Mouse (Mus musculus) MN1 (cell line): ENCODE data around the gene Ralb.

Source experiments
- DNase-seq: peaks from one replicate; pipeline ENCODE4 v3.0.0-alpha.2; 2016; ENCODE audit warnings: low spot score

The Ralb gene

DNA sequence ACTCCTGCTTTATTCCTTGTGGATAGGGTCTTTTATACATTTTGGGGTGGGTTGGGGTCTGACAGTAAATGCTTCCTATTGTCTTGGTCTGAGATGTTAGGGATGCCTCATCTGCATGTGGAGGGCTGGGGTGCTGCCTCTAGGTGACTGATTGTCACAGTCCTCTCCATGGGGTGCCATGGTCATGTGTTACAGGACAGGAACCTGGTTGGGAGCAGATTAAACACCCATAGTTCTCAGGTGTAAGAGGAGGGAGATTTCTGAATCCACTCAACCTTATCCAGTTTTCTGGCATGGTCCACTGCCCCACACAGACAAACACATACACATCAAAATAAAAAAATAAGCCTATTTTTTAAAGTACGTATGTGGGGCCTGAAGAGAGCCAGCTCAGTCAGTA is 12.1 kb downstream of the Ralb start:
- DNase-seq: no peak

DNA sequence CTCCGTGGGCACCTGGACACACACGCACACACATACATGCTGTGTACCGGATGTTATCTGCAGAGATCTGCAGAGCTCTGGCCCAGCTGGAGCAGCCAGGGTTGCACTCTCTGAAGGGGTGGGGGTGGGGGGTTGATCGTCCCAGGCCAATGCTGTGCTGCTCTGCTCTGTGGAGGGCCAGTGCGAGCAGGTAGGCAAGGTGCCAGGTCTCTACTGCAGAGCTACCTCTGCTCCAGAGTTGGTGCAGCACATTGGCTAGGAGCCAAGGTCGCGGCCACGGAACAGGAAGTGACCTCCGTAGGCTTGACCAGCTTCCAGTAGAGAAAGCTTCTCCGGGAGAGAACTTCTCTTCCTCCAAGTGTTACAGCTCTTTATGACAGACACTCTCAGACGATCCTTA is 12.5 kb downstream of the Ralb start:
- peak; percentile 82 for DNase-seq

DNA sequence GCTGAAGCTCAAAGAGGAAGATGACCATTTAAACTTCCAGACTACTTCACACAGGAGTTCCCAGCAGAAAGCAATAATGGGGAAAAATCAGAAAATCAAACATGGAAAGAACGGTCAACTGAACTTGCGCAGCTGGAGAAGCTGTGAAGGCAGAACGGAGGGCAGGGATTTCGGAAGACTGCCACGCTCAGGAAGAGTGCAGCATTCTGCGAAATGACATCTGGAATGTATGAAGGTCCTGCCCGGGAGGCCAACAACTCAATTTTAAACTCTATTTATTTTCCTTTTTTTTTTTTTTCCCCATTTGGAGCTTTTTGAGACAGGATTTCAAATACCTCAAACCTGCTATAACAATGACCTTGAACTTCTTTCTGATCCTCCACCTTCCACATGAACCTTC is 13.8 kb downstream of the Ralb start:
- no peak for DNase-seq

DNA sequence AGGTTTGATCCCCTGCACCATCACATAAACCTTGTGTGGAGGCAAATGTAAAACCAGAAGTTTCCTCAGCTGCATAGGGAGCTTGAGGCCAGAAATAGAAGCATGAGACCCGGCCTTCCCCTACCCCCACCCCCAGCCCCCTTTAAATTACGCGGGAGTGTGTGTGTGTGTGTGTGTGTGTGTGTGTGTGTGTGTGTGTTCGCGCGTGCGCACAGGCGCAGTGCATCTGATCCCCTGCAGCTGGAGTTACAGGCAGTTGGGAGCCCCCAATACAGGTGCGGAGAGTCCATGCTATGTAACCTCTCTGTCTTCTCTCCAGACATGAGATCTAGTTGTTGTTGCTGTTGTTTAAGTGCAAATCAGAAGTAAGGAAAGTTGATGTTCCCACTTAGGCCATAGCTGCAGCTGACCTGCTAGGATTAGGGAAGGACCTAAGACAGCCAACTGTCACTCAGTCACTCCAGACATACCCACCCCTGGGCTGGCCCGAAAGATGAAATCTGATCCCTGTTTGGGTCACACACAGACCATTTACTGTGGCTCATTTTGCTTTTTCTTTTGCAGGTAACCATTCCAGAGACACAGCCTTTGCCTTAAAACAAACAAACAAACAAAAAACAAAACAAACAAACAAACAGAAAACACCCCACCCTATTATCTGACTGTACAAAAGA is 16.5 kb downstream of the Ralb start:
- no peak for DNase-seq

DNA sequence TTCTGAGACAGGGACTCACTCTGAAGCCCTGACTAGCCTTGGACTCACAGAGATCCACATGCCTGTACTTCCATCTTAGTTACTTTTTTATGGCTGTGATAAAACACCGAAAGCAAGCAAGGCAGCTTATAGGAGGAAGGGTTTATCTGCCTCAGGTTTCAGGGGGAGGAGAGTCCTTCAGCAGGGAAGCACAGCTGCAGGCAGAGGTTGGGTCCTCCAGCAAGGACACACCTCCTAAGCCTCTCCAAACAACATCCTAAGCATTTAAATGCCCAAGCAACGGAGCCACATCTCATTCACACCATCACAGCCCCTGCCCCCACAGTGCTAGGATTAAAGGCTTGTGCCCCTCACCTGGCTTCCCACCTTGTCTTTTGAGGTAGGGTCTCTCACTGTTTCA is 18.8 kb downstream of the Ralb start:
- DNase-seq: no peak

DNA sequence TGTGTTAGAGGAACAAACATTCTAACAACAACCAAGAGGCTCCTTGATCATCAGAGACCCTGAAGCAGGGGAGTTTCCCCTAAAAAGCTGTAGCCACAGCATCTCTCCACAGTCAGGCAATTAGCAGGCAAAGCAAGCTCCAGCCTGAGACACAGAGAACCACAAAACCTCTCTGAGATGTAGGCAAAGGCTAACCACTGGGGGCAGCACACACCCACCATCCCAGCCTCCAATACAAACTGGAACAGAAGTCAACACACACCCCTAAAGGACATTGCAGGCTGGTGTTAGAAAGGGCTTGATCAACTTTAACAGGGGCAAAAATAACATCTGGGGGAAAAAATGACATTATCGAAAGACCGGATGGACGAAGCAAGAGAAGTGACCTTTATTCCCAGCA is 20.1 kb downstream of the Ralb start:
- peak; percentile 24 for DNase-seq

DNA sequence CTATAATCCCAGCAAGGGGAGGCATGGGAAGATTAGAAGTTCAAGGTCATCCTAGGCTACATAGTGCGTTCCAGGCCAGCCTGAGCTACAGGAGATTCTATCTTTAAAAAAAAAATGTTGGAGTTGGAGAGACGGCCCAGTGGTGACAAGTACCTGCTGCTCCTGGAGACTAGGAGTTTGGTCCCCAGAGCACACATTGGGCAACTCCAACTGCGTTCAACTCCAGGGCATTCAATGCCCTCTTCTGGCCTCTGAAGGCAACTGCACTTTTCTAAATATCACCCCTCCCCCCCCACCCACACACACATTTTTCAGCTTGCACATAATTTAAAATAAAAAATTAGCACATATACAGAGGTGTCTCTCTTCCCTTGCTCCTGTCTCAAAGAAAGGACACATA is 21.7 kb downstream of the Ralb start:
- DNase-seq: no peak

DNA sequence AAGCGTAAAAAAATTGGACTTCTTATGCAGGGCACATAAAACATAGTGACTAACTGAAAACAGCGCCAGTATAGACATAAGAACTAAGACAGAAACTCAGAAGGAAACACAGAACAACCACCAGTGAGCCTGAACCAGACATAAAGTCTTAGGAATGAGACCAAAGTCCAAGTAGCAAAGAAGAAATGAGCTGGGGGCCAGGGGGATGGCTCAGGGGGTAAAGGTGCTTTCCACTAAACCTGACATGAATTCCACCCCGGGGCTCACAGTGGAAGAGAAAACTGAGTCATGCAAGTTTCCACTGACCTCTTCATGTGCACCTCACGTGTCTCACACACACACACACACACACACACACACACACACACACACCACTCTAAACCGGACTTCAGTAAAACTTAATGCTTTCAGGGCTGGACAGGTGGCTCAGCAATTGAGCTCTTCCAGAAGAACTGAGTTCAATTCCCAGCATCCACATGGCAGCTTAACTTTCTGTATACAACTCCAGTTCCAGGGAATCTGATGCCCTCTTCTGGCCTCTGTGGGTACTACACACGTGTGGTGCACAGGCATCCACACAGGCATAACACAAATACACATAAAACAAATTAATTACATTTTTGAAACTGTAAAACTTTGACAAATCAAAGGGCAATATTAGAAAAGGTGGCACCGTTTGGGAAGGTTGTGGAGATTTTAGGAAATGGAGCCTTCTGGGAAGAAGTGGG is 23.2 kb downstream of the Ralb start:
- no peak for DNase-seq

DNA sequence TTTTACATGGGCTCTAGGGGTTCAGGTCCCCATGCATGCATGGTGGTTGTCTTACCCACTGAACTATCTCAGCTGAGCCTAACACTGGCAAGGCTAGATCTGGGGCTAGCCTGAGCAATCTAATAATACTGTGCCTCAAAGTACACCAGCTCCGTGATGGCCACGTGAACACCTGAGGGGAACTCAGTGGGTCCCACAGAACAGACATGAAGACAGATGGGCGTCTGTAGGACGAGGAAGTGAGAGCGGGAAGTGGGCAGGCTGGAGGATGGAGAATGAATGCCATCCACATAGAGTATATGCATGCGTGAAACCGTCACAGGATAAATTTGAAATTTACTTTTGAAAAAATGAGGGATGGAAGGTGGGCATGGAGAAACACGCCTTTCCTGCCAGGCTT is 23.9 kb downstream of the Ralb start:
- no peak for DNase-seq

DNA sequence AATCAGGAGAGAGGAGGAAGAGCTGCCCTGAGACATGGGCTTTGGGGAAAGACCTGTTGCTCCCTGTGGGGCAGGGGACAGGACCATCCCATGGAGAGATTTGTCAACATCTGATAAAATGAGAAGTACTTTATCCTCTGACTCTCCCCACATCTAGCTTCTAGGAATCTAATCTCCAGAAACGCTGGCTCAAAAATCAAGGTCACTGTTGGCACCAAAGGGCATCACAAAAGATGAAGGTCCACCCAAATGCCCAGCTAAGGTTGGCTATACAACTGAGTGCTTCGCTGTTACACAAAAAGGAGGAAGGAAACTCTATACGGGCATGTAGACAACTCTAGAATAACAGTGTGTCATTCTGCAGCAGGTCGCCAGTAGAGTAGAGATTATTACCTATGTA is 25.0 kb downstream of the Ralb start:
- DNase-seq: no peak

DNA sequence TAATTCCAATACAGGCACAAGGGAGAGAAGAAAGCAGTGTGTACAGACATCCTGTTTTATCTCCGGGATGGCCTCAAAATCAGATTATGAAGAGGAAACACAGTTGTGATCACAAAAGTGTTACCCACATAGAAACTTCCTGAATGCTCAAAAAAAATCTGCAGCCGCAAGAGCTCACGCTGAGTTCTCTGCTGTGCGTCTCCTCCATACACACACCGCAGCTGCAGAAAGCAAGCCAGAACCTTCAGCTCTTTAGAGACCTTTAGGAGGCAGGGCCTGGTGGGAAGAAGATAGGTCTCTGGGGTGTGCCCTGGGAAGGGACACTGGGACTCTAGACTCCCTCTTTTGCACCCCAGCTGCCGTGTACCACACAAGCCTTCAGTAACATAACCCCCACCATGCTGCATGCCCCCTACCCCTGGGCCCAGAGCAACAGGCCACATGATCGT is 27.7 kb downstream of the Ralb start:
- DNase-seq: no peak

DNA sequence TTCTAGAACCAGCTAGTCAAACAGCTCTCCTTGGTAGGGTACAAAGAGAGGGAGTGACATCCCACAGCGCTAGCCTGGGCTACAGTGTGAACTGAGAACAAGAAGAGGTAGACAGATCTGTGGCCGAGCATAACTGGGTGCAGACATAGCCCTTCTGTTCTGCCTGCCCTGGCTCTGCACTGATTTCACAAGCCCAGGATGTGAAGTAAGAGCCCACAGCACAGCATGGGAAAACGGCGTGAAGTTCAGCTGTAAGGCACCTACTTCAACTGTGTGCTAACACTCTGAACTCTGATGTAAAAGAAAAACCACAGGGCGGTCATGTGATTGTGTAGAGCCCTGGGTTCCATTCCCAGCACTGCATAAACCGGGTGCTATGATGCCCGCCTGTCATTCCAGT is 29.9 kb downstream of the Ralb start:
- no peak for DNase-seq

DNA sequence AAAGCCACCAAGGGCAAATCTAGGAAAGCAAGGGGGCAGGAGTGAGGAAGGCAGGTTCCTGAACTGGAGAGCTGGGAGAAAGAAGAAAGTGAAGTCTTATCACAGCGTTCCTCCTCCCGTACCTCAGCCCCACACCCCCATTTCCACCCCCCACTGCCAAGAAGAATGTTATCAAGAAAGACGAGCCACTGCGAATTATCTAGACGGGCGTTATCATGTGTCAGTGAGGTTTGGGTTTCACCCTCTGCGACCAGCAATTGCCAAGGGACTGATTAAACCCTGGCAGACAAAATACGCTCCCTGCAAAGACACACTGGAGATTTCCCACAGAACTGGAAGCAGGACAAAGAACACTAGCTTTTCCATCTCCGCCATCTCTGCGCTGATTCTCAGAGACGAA is 31.9 kb downstream of the Ralb start:
- DNase-seq: no peak

DNA sequence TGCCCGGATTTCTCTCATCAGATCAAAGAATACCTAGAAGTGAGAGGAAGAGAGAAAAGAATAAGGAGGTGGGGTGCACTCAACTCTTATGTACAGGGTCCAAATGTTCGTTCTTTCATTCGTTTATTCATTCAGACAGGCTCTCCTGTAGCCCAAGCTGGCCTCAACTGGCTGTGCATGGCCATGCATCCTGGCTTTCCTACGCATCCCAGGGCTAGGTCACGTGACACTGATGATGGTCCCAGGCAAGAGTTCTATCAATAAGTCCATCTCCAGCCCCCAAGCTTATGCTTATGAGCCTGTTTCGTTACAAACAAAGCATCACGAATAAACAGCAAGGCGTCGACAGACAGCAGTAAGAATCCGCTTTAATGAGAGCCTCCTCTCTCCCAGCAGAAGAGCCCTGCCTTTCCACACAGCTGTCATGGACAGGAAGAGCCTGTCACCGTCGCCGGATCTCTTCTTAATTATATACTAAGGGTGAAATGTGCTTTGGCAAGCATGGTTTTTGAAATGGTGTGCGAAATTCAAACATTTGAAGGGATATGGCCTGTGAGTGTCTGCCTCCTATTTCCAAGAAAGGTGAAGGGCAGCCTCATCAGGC is 32.7 kb downstream of the Ralb start:
- DNase-seq: no peak

DNA sequence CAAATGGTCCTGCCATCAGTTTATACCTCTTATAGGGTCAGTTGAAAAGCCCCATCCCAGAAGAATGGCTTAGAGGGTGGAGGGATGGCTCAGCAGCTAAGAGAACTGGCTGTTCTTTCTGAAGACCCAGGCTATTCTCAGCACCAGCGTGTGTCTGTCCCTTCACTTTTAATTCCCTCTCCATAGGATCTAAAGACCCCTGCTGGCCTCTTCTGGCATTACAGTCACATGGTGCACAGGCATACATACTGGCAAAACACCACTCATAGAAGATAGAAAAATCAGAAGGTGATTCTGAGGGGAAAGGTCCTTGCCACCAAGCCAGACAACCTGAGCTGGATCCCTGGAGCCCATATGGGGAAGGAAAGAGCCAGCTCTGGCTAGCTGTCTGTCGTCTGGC is 41.2 kb downstream of the Ralb start:
- DNase-seq: peak; percentile 12

DNA sequence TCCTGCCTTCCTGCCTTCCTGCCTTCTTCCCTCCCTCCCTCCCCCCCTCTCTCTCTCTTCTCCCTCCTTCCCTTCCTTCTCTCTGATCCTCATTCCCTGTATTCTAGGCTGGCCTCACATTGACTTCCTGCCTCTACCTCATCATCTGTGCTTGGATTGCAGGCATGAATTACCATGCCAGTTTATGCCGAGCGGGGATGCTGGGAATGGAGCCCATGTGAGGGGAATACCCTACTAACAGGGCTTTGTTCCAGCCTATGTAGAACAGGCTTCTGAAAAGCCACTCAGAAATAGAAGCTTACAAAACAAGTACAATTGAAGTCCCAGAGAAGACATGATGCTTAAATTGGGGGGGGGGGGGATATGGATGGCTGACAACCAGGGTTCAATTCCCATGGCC is 44.5 kb downstream of the Ralb start:
- DNase-seq: no peak

DNA sequence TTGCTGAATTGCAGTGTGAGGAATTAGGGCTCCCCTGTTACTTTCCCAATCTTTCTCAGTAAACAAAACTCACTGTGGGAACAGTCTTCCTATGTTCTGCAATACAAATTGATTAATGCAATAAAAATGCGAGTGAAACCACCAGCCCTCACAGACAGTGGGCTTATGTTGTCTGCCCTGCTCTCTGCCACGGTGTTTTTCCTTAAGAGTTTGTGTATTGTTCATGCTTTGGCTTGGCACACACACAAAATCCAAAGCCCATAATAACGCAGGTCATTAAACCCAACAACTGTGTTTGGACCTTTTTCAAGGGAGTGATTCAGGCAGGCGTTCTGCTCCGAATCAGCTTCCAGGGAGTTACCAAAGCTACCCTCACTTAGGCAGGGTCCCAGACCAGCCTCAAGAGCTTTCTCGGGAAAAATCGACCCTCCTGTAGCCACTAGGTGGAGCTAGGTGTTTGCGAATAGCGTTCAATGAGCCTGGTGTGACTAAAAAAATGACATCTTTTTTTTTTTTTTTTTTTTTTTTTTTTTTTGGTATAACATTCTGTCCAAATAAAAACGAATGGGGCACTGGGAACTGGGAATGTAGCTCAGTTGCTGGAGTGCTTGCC is 46.5 kb downstream of the Ralb start:
- peak; percentile 86 for DNase-seq

DNA sequence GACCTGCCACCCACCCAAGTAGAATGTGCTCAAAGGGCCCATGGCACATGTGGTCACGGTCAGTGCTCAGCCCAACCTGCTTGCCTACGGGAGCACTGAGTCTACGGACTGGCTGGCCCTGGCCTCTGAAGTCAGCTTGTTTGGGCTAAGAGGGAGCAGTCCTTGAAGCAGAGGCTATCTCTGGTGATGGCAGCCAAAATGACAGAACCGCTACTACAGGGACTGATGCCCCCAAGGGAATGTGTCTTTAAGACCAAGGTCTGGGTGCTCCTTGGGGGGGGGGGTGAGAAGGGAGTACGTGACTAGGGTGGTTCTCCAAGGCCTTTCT is 47.1 kb downstream of the Ralb start:
- DNase-seq: no peak

DNA sequence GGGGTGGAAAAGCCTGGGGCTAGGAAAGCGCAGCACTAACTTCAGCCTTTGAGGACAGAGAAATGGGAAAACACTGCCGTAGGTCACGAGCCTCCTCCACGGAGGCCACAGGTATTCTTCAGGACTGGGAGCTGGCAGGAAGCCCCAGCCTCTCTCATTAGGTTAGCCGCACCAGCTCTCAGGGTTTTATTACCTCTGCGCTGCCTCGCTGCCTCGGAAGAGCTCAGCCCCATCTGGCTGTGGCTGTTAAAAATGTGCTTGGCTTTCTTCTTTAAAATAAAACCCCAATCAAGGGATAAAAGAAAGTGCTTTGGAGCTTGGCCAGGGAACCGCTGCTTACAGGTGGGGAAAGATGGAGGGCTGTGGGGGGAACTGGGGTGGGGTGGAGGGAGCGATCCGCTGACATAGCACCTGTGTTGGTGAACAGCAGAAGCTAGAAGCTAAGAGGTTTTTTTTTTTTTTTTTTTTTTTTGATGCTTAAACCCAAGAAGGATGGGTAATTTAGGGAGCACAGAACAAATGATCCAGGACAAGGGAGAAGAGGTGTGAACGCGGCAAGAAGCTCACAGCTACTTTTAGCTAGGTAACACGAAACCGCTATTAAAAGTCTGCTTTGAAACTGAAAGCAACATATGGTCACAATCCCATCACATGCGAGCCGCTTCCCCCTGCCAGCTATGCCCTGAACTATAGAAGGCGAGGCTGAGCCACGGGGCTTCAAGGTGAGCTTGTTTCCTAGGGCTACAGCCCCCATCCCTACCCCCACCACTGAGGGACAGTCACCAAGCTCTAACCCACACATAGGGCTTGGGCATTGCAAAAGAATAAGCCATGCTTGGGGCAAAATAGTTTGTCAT is 47.7 kb downstream of the Ralb start:
- no peak for DNase-seq

DNA sequence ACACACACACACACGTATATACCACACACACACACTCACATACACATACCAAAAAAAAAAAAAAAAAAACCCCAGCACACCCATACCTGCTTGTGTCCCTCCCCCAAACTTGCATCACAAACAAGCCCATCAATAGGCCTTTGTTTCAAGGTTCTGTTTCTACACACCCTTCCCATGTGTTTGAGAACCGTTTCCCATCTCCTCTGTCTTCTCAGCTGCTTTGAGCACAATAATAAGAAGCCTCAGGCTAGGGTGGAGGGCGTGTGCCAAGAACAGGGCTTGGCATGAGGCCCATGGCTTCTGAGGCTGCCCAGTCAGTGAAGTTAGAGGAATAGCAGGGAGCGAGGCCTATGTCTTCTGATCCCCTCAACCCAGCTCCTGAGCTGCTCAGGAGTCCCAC is 50.9 kb downstream of the Ralb start:
- peak; percentile 10 for DNase-seq

DNA sequence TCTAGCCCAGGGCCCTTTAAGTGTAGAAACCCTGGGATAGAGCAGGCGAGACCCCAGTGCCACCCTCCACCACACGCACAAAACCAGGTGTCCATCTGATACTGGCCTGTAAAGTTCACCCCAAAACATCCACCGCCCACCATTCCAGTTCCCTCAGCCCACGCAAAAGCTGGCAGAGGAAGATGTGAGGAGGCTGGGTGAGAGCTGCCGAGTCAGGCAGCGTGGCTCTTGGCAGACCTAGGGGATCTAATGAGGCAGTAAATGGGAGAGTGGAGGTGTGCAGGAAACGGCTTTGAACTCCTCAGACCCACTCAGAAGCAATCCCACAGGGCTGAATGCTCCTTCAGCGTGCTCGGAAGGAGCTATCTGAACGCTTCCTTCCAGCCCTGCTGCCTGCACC is 53.2 kb downstream of the Ralb start:
- DNase-seq: no peak

DNA sequence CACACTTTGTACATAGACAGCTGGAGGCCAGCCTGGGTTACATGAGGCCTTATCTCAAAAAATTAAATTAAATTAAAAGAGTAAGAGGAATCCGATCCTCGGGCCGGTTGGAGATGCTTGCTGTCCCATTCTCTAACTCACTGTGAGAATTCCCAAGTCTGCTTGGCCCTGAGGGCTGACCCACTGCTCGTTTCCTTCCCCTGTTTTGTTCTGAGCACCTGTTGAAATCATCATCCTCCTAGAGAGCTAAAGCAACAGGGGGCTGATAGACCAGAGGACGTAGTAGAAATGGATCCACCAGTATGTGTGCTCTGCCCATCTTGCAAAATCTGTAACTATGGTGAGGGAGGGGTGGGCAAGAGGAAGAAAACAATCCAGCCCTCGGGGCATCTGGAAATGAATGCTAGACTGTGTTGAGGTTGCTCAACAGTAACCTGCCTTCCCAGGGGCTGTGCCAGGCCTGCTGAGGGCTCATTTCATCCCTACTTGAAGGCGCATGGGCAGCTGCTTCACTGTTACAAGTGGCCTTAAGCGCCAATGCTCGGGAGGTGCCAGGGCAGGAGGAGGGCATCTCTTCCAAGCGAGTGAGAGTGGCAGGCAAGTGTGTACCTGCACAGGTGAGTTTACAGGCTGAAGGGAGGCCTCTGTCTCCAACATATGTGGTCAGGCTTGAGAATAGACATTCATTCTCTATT is 53.8 kb downstream of the Ralb start:
- no peak for DNase-seq
